Mouse (Mus musculus): ENCODE measurements at regions not wholly inside any gene's neighbourhood (a gene's known extent, or its start where the extent isn't known, plus 50 kb on each side); places are given as distances from the start of the nearest gene placed in this dataset.
"Not testable (repeated sequence)": the region's sequence is repeated elsewhere in the genome, so short reads cannot be mapped to it uniquely, and the experiment has no call there.

DNA sequence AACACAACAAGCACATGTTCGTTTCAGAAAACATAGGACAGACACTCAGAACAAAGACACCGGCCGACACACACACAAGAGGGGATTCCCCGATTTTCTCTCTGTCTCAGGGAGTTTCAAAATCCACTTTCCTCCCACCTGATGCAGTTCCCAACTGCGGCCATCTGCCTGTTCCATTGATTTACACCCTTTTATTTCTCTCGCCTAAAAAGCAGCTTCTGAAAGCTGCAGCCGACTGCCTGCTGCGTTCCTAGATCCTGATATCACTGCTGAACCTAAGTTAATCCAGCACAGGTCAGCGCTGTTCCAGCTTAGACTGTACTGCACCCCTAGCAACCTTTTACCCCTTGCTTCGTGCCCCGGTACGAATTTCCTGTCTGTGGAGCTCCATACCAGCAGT lies 237.0 kb downstream of the Impad1 start:
- peak in 1 of 2 experiments; percentile 1 for DNase-seq (ENCODE audit: low spot score in 2 of 2)

DNA sequence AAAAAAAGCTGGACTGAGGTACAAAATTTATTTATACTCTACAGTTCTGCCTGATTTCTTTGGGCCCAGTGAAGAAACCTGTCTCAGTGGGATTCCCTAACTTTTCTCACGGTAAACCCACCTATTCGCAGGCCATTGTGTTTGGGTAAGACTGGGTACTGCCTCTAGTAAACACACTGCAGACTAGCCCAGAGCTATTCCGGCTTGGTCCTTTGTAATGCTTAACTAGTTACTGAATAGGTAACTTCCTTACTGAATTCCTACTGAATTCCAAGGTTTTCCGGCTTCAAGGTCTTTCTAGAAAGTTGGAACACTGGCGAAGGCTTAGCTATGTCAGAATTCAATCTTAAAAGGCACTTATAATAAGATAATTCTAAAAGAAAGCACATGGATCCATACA lies 242.9 kb downstream of the Impad1 start:
- DNase-seq (ENCODE audit: low spot score in 2 of 2): no peak

DNA sequence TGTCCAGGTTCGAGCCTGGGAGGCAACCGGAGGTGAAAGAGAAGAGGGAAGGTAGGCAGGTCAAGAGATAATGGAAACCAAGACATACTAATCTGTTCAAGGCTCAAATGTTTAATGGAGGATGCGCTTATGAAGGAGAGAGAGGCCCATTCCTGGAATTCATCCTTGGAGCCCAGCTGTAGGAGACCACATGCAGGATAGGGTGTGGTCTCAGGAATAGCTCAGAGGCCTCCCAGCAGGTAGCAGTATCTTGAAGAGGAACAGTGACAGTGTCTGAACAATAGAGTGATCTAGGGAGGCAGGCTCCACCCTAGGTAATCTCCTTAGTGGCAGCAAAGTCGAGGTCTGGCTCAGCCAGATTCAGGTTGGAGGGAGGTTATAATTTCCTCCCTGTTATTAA lies 243.3 kb downstream of the Impad1 start:
- no peak for DNase-seq (ENCODE audit: low spot score in 2 of 2)

DNA sequence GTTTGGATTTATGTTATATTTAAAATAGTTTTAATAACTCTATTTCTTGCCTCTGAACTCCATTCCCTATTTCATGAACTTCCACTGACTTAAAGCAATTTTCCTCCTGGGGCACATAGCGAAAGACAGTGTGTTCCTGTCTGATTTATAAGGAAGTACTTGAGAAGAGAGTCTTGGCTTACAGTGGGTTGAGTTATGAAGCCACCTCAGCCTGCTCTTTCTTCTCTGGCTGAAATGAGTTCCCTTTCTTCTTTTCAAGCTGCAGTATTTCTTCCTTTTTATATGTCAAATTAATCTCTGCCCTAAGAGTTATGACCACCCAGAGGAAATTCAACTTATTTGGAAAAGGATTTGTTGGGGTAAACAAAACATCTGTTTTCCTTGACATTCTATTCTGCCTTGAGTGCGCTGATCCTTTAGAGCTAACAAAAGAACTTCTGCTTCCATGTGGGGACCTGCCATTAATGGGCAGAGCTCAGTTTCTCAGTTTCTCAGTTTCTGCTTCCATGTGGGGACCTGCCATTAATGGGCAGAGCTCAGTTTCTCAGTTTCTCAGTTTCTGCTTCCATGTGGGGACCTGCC lies 255.9 kb downstream of the Impad1 start:
- no peak for DNase-seq (ENCODE audit: low spot score in 2 of 2)

DNA sequence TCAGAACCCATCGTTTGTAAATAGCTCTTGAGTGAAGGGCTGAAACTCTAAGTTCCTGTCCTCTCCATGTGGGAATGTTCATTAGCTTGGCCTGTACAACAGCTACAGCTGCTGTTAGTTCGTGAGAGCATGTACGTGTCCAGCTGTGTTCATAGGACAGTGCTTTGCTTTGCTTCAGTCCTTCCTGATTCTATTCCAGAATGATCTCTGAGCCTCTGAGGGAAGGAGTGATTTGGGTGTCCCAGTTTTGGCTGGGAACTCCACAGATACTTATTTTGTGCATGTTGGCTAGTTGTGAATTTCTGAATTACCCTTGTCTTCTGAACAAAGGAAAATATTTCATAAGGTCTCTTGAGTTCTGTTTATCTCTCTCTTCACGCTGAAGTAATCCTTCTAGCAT lies 261.0 kb downstream of the Impad1 start:
- DNase-seq (ENCODE audit: low spot score in 2 of 2): no peak

DNA sequence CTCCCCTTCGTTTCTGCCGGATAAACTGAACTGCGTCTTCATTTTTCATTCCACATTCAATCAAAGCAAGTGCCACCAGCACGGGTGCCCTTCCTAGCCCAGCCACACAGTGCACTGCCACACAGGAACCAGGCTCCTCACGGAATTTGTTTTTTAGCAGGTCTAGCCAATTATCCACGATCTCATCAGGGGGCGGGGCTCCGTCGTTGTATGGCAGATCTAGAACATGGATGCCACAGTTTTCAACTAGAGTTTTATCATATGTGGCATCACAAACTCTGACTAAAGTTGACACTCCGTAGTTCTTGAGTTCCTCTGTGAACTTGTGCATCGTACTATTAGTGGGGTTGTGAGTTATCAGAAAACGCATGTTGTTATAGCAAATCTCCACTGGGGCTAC lies 264.8 kb downstream of the Impad1 start:
- no peak for DNase-seq (ENCODE audit: low spot score in 2 of 2)

DNA sequence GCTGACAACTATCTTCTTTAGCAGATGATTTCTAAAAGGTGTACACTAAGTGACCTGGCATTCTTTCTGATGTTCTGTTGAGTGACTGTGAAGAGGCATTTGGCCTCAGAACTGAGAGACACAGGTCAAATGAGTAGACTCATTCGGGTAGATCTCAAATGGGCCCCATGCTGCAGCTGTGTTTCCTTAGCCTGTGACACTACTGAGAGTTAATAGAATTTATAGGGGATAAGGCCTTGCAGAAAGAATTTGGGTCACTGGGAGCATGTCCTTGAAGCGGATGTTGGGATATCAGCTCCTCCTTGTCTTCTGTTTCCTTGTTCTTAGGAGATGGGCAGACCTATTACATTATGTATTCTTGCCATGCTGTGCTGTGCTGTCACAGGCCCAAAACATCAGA lies 271.4 kb downstream of the Impad1 start:
- no peak for DNase-seq (ENCODE audit: low spot score in 2 of 2)

DNA sequence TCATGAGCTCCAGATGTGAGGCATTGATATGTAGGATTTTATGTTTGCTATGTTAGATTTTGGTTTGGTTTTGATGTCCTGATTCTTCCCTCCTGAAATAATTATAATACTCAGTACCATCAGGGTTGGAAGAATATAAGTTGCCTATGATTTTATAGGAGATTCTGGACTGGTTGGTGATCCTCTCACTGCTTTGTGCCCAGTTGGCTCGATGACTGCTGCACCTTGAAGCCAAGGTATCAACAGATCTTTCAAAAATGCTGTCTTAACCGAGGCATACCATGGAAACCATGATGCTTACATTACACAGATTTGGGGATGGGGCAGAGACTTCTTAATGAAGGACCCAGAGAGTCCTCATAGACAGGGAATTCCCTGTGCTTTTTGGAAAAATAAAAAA lies 274.4 kb downstream of the Impad1 start:
- DNase-seq (ENCODE audit: low spot score in 2 of 2): no peak

DNA sequence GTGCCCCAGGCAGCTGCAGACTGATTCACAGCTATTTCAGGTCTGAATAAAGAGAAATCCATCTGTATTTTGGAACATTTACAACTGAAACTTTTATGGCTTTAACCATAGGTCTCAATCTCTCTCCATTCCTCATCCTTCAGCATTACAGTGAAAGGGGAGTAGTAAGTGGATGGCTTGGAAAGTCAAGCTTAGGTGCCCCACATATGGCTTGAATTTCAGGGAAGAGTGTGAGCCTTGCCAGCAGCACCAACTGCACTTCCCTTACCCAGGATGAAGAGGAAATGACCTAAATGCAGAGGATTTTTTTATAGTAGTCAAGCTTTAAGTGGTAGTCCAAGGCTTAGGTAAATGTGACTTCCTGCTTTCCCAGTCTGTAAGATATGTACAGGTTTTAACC lies 279.8 kb downstream of the Impad1 start:
- no peak for DNase-seq (ENCODE audit: low spot score in 2 of 2)

DNA sequence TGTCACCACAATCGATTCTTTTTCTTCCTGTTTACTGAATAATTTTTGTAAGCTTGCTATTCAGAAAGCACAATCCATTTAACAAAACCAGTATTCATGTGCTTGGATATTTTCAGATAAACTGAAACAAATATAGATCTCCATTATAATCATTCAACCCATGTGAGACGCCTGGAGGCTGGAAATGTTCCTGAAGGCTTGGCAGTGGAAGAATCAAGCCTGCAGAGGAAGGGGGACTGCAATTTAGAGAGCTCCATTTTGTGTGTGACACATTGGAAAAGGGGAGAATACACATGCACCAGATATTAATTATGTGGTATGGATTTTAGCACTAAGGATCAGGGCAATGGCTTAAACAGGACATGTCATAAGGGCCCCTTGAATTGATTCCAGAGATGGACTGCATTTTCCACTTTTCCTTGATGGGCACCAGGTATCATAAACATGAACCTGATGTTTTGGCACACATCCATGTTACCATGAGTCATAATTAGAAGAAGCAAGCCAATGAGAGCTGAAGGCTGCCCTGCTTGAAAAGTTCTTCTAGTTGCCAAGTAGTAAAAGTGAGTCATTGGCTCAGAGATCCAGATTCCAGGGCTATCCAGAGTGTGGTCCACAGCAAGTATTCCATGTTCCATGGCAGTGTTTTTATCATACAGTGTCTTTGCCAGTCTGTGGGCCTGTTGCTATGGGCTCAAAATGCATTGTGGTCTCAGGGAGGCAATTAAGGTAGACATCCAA lies 282.8 kb downstream of the Impad1 start:
- no peak for DNase-seq (ENCODE audit: low spot score in 2 of 2)

DNA sequence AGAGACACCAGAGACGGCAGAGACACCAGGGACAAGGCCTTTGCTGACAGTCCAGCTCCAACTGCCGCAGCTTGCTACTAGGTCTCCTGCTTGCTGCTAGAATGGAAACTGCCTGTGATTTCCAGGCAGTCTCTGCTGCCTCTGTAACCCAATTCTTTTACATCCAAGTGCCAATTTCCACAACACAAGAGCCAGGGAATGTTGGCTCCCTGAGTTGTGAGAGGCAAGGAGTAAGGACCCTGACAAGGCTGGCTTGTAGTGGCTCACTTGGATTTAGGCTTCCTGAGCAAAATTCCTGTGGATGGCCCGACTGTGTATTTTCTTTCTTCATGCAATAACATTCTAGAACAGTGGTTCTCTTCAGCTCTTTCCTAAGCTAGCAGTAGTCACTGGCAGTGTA lies 283.9 kb downstream of the Impad1 start:
- DNase-seq (ENCODE audit: low spot score in 2 of 2): no peak

DNA sequence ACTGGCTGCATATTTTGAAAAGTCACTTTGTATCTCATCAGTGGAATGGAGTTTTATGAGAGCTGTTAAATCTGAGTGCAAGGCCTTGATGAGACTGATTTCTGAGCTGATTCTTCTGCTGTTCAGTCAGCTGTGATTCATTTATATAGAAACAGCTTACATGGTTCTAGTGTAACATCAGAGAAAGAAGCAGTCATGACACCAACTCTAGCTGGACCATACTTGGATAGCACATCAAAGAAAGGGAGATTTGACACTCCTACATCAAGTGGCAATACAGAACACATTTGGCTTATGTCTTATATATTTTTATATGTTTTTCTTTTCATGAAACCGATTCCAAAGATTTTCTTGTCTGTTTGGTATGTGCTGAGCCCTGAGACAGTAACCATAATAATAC lies 296.0 kb downstream of the Impad1 start:
- no peak for DNase-seq (ENCODE audit: low spot score in 2 of 2)

DNA sequence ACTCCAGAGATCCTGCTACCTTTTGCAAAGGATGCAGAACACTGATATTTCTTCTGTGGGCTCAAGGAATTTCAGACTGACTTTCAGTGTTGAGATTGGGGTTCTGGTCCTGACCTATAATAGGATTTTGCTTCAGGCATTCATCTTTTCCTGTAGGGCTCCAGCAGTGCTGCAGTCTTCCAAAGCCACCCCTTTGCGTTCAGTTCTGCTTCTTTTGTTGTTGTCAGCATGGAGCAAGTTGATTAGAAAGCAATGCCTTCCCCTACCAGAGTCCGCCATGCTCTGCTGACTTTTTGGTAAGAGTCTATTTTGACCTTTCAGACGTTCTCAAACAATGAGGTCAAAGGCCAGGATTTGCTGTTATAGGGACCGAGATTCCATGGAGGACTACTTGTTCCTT lies 297.0 kb downstream of the Impad1 start:
- no peak for DNase-seq (ENCODE audit: low spot score in 2 of 2)

DNA sequence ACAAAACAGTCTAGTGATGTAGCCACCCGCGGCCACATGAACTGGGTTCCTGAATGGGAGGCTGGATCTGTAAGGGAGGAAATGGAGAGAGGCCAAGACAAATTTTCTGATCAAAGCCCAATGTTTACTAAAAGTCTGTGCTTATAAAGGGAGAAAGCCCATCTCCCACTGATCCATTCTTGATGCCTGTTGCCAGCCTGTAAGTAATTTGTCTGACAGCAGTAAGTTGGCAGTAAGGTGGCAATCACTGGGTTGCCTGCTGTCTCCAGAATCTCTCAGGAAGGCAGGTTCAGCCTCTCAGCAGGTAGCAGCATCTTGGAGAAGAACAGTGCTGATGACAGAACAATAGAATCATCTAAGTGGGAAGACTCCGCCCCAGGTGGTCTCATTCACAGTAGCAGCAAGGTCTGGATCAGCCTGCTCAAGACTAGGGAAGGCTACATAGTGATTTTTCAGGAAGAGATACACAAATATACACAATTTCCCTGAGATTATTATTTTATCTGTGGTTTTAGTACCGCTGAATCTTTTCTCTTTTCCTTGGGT lies 327.9 kb downstream of the Impad1 start:
- DNase-seq (ENCODE audit: low spot score in 2 of 2): no peak

DNA sequence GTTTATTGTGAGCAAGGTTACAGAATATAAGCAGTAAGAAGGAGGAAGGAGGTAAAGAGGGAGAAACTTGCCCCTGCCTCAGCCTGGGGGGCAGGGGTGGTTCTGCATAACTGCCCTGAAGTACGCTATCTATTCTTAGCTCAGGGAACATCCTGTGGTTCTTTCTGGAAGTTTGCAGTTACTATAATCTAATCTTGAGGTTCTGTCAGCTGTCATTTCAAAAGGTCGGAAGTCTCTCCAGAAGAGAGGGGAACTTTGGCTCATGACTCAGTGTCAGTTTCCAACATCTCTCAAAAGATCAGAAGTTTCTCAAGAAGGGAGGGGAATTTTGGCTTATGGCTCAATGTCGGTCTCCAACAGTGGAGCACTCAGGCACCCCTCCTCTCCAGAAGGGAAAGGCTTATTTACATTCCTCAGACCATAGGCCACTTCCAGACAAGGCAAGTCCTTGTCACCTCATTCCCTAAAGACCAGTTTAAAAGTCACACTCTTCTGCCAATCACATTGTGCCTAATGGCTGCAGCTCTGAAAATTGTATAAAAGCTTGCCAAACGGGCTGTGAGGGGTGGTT lies 328.9 kb downstream of the Impad1 start:
- DNase-seq (ENCODE audit: low spot score in 2 of 2): no peak

DNA sequence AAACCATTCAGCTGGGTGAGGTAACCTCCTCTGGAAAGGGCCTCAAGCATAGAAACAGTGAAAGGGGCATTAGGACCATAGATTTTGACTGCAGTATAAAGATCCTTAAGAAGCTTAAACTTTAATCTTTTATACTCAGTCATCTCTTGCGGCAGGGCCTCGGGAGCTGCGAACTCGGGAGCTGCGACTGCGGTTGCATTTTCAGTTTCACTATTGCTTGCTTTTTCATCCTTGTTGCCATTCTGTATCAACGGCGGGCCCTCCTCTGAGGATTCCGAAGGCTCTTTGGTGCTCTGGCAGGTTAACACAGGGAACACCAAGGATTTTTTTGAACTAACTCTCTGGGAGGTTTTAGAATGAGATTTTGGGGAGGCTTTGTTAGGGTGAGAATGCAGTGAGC lies 333.9 kb downstream of the Impad1 start:
- DNase-seq (ENCODE audit: low spot score in 2 of 2): no peak

DNA sequence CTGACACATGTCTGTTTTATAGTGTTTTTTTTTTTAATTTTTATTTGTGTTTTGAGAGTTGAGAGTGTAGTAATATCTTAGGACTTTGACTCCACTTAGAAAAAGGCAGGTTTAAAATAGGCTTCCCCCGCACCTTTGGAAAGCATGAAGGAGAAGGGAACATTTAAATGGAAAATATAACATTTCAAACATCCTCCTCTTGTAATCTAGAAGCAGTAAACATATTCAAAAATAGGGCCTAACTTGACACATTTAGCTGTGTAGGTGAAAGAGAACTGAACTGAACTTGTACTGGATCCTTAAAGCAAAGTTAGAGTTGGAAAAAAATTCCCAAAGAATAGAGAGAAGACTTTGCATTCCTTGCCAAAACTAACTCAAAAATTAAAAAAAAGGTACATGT lies 343.1 kb downstream of the Impad1 start:
- no peak for DNase-seq (ENCODE audit: low spot score in 2 of 2)

DNA sequence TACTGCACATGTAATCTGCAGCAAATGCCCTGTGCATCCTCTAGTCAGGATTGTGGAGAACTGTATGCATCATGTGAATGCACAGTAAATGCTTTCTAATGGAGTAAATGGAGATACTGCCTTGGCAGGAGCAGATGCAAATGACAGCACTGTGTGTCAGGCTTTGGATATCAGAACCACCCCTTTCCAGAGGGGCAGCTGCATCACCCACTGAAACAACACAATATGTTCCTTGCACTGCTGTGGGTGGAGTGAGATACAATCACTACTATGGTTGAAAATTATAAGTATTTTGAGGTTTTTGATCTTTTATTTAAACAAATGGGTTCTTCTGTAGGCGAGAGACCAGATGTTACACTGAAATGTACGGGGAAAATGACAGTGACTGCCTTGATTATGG lies 350.5 kb downstream of the Impad1 start:
- DNase-seq (ENCODE audit: low spot score in 2 of 2): peak; percentile 22 to 32

DNA sequence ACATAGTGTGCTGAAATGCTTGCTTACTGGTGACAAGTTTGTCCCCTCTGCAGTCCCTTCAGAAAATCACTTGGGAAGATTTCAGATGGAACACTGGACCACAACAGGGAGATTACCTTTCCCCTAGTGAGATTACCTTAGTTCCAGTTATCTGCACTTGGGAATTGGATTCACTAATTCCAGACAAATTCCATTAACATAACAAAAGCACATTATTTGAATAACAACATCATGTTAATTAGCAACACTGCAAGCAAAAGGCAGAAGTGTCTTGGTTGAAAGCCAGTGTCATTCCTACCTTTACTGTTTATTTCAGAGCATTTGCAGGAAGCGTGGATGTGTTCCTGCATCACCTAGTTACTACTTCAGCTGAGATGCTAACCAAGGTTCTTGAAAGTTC lies 355.6 kb downstream of the Impad1 start:
- DNase-seq (ENCODE audit: low spot score in 2 of 2): no peak

DNA sequence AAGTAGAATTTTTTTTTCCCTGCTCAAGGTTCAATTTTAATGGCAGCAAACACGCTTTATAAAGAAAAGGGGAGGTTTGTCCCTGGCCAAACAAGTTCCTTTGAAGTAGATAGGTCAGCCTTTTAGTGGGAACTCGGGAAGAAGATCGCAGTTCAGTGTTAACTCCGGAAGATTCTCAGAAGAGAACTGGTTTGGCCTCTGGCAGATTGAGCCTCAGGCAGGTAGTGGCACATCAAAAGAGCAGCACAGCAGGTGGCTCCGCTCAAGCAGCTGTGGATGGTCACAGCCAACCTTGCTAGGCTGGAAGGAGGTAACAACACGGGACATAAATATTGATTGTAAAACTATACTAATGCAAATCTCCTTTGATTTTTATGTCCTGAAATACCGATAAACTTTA lies 347.2 kb upstream of the Sdr16c6 start:
- not testable (repeated sequence) for DNase-seq (ENCODE audit: low spot score in 2 of 2)

DNA sequence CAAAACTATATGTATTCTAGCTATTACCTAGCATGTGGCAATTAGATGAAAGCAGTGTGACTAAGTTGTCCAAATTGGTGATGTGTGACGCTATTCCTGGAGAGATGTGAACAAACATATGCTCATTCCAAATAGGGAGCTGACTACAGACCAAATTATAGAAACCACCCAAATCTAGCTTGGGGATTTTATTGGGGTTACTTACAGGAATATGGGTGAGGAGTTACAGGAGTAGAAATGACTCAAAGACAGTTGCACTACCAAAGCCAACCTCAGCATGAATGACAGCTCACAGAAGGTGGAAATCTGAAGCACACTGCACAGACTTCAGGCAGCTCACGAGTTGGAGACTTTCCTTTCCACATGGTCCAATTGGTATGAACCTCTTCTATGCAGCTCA lies 326.5 kb upstream of the Sdr16c6 start:
- DNase-seq (ENCODE audit: low spot score in 2 of 2): no peak

DNA sequence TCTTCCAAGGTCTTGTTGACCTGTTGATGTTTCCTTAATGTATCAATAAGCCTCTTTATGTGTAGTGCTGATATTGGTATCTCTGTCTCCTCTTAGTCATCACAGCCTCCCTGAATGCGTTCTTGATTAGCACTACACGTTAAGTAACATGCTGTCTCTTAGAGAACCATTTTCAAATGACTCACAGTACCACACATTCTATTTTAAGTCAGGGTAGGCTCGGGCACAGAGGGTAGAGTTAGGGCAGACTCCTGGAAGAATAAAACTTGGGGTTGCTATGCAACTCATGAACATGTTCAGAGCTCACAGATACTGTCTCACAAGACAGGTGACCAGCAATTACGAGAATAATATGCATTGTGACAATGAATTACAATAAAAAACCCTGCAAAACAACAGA lies 320.1 kb upstream of the Sdr16c6 start:
- DNase-seq (ENCODE audit: low spot score in 2 of 2): peak; percentile 7 to 21

DNA sequence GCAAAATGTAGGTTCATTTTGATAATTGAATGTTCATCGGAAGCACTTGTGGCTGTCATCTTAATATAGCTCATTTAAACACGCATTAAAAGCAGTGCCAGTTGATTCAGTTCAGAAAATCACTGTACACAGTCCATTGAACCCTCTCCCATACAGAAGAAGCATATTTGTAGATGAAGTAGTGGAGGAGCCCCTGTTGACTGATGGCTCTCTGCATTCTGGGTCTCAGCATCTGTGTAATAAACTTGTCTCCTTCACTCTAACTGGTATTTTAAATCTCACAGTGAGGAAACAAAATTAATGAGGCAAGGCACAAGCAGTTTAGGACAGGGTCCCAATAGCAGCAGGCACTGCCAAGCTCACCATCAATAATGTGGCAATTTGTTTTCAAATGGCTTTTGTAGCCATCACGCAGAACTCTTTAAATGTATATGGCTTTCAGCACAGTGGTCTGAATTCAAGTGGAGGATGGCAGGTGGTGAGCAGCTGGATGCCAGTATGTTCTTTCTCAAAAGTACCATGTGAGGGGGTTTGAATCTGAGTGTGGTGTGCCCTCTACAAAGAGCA lies 302.8 kb upstream of the Sdr16c6 start:
- DNase-seq (ENCODE audit: low spot score in 2 of 2): no peak
